Mouse (Mus musculus): Measurements from ENCODE around the gene Dnah6. TPM values are rescaled to one million over a fixed set of nuclear protein-coding genes. Genes with fewer than 3 reads are reported as not detected.

Dnah6 gene
- polyA plus RNA-seq, 1 experiment from 2014 or later: 0.08 TPM

- peak overlapping the region; percentile 99 for H3K4me3 ChIP-seq (replicated peaks)
- H3K9ac ChIP-seq: peak overlapping the region; percentile 95
- no peak for ATAC-seq (replicated peaks; ENCODE audit: low FRiP score)
- WGBS: 2% methylated on average over 12 of the region's 12 CpGs
- H3K36me3 ChIP-seq: peaks cover 9% of the 10 kb centered on the region; the same call in 1 of the 2 replicates
- peaks cover 13% of the 10 kb centered on the region for H3K4me1 ChIP-seq
- no peaks in the 10 kb centered on the region for H3K9me3 ChIP-seq (replicated peaks)
- H3K4me2 ChIP-seq: peak overlapping the region; percentile 77
- H3K27ac ChIP-seq: peak overlapping the region; percentile 84
- no peaks in the 10 kb centered on the region for H3K27me3 ChIP-seq
These were observed 27.6 kb upstream of the Dnah6 start for GRCm38 (mm10) chr6:73249049-73249422.

- ATAC-seq (replicated peaks; ENCODE audit: low FRiP score): peak; percentile 97
- WGBS: under 1% methylated on average over 58 of the region's 58 CpGs
- H3K4me2 ChIP-seq: peak within 1 kb of the TSS; percentile 77
- no peaks in the 10 kb centered on the region for H3K27me3 ChIP-seq
- peaks cover 12% of the 10 kb centered on the region for H3K4me1 ChIP-seq
- peaks cover 9% of the 10 kb centered on the region; the same call in 1 of the 2 replicates for H3K36me3 ChIP-seq
- peak within 1 kb of the TSS; percentile 99 for H3K4me3 ChIP-seq (replicated peaks)
- H3K27ac ChIP-seq: peak within 1 kb of the TSS; percentile 84
- peak within 1 kb of the TSS; percentile 95 for H3K9ac ChIP-seq
- H3K9me3 ChIP-seq (replicated peaks): no peaks in the 10 kb centered on the region
These were observed 27.0 kb upstream of the Dnah6 start, which contains the start of gene Suclg1 for GRCm38 (mm10) chr6:73248237-73249048. Suclg1 (plus strand) TSS chr6:73248382.

GRCm38 (mm10) chr6:73247452-73247851 is 26.0 kb upstream of the Dnah6 start:
- 45% methylated on average over 4 of the region's 4 CpGs for WGBS
- Histone ChIP-seq H3K36me3 (peaks cover 4% of the 10 kb centered on the region; the same call in 1 of the 2 replicates), H3K9me3 (replicated peaks) (no peaks in the 10 kb centered on the region), H3K4me3 (replicated peaks) (peak overlapping the region; percentile 99), H3K27ac (no peak overlapping the region), H3K27me3 (no peaks in the 10 kb centered on the region), H3K4me1 (peaks cover 12% of the 10 kb centered on the region), H3K9ac (peak overlapping the region; percentile 95; the same call in 1 of the 2 replicates), H3K4me2 (peak overlapping the region; percentile 77)
- ATAC-seq (replicated peaks; ENCODE audit: low FRiP score): no peak

GRCm38 (mm10) chr6:73246821-73247220 is 25.4 kb upstream of the Dnah6 start:
- H3K4me3 ChIP-seq (replicated peaks): no peak overlapping the region
- H3K27ac ChIP-seq: no peak overlapping the region
- no peak overlapping the region for H3K4me2 ChIP-seq
- H3K9me3 ChIP-seq (replicated peaks): no peaks in the 10 kb centered on the region
- 79% methylated on average over 2 of the region's 2 CpGs for WGBS
- peaks cover 12% of the 10 kb centered on the region for H3K4me1 ChIP-seq
- no peak for ATAC-seq (replicated peaks; ENCODE audit: low FRiP score)
- H3K36me3 ChIP-seq: no peaks in the 10 kb centered on the region
- no peak overlapping the region for H3K9ac ChIP-seq
- H3K27me3 ChIP-seq: no peaks in the 10 kb centered on the region

- H3K27me3 ChIP-seq: no peaks in the 10 kb centered on the region
- H3K4me1 ChIP-seq: no peaks in the 10 kb centered on the region
- WGBS: 82% methylated on average over 3 of the region's 3 CpGs
- no peaks in the 10 kb centered on the region for H3K9me3 ChIP-seq (replicated peaks)
- H3K27ac ChIP-seq: no peak overlapping the region
- no peak overlapping the region for H3K4me2 ChIP-seq
- H3K4me3 ChIP-seq (replicated peaks): no peak overlapping the region
- no peak overlapping the region for H3K9ac ChIP-seq
- ATAC-seq (replicated peaks; ENCODE audit: low FRiP score): no peak
- no peaks in the 10 kb centered on the region for H3K36me3 ChIP-seq
These were observed 14.2 kb upstream of the Dnah6 start for GRCm38 (mm10) chr6:73235650-73236049.

- Histone ChIP-seq H3K27ac (no peak overlapping the region), H3K36me3 (no peaks in the 10 kb centered on the region), H3K27me3 (no peaks in the 10 kb centered on the region), H3K9me3 (replicated peaks) (no peaks in the 10 kb centered on the region), H3K9ac (no peak overlapping the region), H3K4me3 (replicated peaks) (no peak overlapping the region), H3K4me2 (no peak overlapping the region), H3K4me1 (no peaks in the 10 kb centered on the region)
- 89% methylated on average over 6 of the region's 6 CpGs for WGBS
- ATAC-seq (replicated peaks; ENCODE audit: low FRiP score): no peak
These were observed 12.9 kb upstream of the Dnah6 start for GRCm38 (mm10) chr6:73234302-73234900.

GRCm38 (mm10) chr6:73233202-73233726 is 11.8 kb upstream of the Dnah6 start:
- Histone ChIP-seq H3K9ac (no peak overlapping the region), H3K27ac (no peak overlapping the region), H3K36me3 (no peaks in the 10 kb centered on the region), H3K9me3 (replicated peaks) (no peaks in the 10 kb centered on the region), H3K4me3 (replicated peaks) (no peak overlapping the region), H3K27me3 (no peaks in the 10 kb centered on the region), H3K4me2 (no peak overlapping the region), H3K4me1 (no peaks in the 10 kb centered on the region)
- ATAC-seq (replicated peaks; ENCODE audit: low FRiP score): no peak
- WGBS: 94% methylated on average over 6 of the region's 6 CpGs

GRCm38 (mm10) chr6:73232152-73232584 is 10.7 kb upstream of the Dnah6 start:
- Histone ChIP-seq H3K4me2 (no peak overlapping the region), H3K27me3 (no peaks in the 10 kb centered on the region), H3K4me1 (no peaks in the 10 kb centered on the region), H3K9me3 (replicated peaks) (no peaks in the 10 kb centered on the region), H3K36me3 (no peaks in the 10 kb centered on the region), H3K4me3 (replicated peaks) (no peak overlapping the region), H3K27ac (no peak overlapping the region), H3K9ac (no peak overlapping the region)
- 80% methylated on average over 12 of the region's 12 CpGs for WGBS
- ATAC-seq (replicated peaks; ENCODE audit: low FRiP score): peak; percentile 43; the same call in 1 of the 2 replicates

GRCm38 (mm10) chr6:73228881-73229280 is 7.4 kb upstream of the Dnah6 start:
- ATAC-seq (replicated peaks; ENCODE audit: low FRiP score): no peak
- WGBS: 74% methylated on average over 3 of the region's 3 CpGs
- H3K27me3 ChIP-seq: no peaks in the 10 kb centered on the region
- H3K27ac ChIP-seq: no peak overlapping the region
- H3K9me3 ChIP-seq (replicated peaks): no peaks in the 10 kb centered on the region
- no peaks in the 10 kb centered on the region for H3K36me3 ChIP-seq
- H3K4me1 ChIP-seq: no peaks in the 10 kb centered on the region
- no peak overlapping the region for H3K4me2 ChIP-seq
- no peak overlapping the region for H3K9ac ChIP-seq
- no peak overlapping the region for H3K4me3 ChIP-seq (replicated peaks)

- Histone ChIP-seq H3K4me2 (no peak overlapping the region), H3K9me3 (replicated peaks) (no peaks in the 10 kb centered on the region), H3K27ac (no peak overlapping the region), H3K36me3 (no peaks in the 10 kb centered on the region), H3K9ac (no peak overlapping the region), H3K4me1 (no peaks in the 10 kb centered on the region), H3K4me3 (replicated peaks) (no peak overlapping the region), H3K27me3 (no peaks in the 10 kb centered on the region)
- WGBS: 34% methylated on average over 4 of the region's 4 CpGs
- ATAC-seq (replicated peaks; ENCODE audit: low FRiP score): no peak
These were observed 7.0 kb upstream of the Dnah6 start for GRCm38 (mm10) chr6:73228408-73228807.

- Histone ChIP-seq H3K4me2 (no peak overlapping the region), H3K4me1 (peaks cover 6% of the 10 kb centered on the region), H3K9ac (no peak overlapping the region), H3K27me3 (no peaks in the 10 kb centered on the region), H3K4me3 (replicated peaks) (no peak overlapping the region), H3K9me3 (replicated peaks) (no peaks in the 10 kb centered on the region), H3K27ac (no peak overlapping the region), H3K36me3 (no peaks in the 10 kb centered on the region)
- WGBS: 39% methylated on average over 10 of the region's 10 CpGs
- no peak for ATAC-seq (replicated peaks; ENCODE audit: low FRiP score)
These were observed 6.1 kb upstream of the Dnah6 start for GRCm38 (mm10) chr6:73227376-73228158.
